Mouse (Mus musculus) cerebellum, adult 11-12 months (tissue): Measurements from ENCODE around the gene Abcf3.
A peak's percentile ranks its signal among the peaks of the same experiment; 100 is the strongest.

ENCODE experiments used
- DNase-seq: peaks from one replicate; pipeline ENCODE4 v3.0.0; 2022

Abcf3 gene

DNA sequence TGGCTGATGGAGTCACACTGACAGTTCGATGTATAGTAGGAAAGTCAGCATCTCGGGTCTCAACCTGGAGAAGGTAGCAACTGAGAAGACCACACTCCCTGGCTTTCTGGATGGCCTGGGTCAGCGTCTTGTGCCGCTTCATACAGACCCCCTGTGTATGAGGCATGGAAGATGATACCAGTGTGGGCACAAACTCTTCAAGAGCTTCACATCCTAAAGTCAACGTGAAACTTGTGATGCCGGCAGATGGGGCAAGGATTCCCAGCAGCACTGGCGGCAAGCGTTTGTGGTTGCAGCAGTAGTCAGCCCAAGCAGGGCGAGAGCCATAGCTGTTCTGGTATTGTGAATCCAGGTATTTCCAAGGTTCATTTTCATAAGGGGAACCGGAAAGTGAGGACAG is 2.7 kb upstream of the Abcf3 start:
- no peak for DNase-seq

DNA sequence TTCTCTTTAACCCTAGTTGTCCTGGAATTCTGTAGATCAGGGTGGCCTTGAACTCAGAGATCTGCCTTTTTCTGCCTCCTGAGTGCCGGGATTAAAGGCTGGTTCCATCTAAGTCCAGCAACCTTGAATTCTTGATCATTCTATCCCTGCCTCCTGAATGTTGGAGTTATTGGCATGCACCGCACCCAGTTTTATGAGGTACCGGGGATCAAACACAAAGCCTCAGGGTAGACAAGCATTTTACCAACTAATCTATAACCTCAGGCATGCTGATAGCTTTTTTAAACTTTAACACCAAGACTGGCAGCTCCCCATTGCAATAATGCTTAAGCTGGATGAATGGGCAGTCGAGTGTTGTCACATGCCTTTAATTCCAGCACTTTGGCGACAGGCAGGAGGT is 954 bp upstream of the Abcf3 start:
- no peak for DNase-seq

DNA sequence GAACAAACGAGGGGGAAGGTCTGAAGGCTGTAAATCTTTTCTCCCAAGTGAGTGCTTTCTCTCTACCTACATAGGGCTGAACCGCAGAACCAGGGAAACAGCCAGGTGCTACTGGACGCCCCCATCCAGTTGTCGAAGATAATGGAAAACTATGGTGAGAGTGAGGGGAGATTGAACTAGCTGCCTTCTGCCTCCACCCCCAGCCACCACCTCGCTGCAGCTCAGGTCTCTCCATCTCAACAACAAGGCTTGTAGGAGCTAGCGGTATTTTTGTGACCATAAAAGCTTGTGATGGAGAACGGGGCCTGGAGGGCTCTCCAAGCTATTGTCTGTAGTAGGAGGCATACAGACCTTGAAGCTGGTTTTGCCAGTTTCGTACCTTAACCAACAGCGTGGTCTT is 784 bp downstream of the Abcf3 start:
- DNase-seq: peak; percentile 23

DNA sequence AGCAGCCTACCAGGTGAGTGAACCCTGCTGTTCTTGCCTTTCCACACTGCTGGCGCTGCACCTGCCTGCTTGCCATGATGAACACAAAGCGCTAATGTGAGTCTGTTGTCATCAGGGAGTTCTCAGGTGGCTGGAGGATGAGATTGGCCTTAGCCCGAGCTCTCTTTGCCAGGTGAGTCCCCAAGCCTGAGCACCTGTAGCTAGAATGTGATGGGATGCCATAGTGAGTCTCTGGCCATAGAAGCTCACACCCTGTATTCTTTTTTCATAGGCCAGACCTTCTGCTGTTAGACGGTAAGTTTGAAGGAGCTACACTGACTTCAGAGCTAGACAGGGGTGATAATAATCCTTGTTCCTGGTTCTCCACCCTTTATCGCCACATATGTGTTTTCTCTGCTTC is 3.3 kb downstream of the Abcf3 start:
- DNase-seq: no peak

DNA sequence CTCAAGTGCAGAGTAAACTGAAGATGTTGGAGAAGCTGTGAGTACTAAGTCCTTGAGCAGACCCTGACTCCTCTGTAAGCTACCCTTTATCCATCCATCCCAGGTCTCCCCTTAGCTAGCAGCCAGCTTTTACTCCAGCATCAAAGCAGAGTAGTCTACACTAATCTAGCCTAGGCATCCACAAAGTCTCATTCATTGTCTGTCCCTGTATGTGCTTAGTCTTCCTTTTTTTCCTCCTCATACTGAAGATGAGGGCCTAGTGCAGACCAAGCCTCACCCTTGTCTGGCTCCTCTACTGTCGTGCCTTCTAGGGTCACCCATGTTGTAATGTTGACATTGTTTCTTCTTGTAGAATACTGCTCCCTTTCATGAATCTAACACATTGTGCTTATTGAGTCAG is 4.2 kb downstream of the Abcf3 start:
- no peak for DNase-seq

DNA sequence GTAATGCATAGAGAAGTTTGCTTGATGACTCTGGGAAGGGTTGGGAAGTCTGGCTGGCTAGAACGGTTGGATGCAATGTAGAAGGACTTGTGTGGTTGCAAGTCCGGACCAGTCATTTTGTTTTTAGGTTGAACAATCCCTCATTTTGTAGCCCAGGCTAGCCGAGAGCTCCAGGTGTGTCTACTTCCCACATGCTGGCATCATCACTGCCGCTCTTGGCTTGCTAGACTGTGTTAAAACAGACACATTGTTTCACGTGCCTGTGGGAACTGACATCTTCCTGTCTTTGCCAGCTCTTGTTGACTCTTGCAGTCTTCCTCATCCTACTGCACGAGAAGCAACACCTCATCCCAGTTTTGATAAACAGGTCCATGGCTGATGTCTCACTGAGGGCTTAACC is 6.6 kb downstream of the Abcf3 start:
- no peak for DNase-seq

DNA sequence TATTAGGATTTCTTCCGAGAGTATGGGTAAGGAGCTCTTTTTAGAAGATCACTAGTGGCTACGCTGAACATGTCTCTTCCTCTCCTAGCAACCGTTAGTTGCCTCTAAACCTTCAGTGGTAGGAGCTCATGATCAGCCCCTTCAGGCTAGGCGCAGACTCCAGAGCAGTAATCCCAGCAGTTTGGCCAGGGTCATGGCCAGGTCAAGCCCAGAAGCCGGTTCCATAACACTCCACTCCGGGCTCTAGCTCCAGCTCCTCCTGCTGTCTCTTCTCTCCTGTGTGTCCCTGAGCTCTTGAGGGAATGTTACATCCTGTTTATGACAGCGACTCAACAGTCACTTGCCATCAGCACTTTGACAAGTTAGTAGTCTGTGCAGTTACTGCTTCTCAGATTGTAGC is 9.0 kb downstream of the Abcf3 start:
- DNase-seq: no peak

DNA sequence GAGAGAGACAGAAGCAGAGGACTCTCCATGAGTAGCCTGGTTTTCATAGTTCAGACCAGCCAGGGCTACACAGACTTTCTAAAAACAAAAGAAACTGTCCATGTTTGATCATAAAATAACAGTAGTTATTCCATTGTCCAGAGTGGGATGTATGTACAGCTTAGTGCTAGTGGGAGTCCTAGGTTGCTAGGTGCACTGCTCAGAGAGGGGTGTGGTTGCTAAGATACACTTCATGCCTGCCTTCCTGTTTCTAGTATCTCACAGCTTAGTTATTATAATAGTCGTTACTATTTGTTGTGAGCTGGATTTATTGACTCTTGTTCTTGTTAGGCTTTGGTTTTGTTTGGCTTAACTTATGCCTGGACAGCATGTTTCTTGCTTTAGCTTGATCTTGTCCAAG is 16.7 kb downstream of the Abcf3 start:
- no peak for DNase-seq

DNA sequence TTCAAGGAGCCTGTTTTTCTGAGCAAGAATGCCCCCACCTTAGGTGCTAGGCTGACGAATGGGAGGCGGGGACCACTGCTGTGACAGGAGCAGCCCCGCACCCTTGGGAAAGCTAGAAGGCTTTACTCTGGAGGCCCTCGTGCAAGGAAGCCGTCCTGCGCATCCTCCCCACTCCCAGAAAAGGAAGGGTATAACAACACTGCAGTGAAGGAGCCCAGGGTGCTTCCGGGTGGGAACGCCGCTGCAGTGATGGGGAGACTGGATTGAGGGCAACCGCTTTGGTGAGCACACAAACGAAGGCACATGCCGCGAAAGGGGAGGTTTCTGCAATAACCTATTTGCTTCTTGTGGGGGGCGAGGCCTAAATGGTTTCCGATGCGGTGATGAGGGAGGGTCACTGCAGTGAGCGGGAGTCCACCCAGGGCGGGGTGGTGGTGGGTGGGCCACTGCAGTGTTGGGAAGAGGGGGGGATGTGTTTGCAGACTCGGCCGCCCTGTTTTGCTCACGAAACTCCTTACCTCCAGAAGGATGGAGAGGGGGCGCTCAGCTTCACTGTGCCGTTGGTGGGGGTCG is 41.1 kb downstream of the Abcf3 start, which contains the start of gene Vwa5b2:
Vwa5b2 (plus strand) TSS at position 106 of the 573 bp plus-strand sequence.
- DNase-seq: no peak

DNA sequence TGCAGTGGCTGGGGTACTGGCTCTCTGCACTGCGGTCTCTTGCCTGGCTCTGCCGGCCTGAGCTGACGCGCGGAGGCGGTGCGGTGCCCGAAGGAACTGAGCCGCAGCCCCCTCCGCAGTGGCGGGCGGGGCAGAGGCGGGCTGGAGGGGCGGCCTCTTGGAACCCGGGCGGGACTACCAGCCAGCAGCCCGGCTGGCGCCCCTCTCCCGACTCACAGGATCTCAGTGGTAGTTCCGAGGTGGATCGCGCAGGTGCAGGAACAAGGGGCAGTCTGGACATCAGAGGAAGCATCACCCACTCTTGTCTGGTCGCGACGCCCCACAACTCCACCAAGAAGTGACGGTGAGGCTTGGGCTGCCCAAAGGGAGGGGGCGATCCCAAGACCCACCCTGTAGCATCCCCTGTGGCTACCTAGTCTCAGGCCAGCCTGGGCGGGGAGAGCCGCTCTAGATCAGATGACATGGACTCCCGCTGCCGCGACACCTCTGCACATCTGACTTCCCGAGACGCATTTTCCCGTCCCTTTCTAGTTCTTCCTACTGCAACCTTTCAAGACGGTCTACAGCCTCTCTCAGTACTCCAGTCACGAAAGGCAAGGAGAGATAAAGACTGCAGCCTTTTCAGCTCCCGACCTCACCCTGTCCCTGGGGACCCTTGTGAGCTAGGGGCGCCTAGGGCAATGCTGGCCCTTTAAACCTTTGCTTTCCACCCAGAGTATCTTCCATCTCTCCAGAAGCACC is 41.7 kb downstream of the Abcf3 start:
- peak; percentile 64 for DNase-seq

DNA sequence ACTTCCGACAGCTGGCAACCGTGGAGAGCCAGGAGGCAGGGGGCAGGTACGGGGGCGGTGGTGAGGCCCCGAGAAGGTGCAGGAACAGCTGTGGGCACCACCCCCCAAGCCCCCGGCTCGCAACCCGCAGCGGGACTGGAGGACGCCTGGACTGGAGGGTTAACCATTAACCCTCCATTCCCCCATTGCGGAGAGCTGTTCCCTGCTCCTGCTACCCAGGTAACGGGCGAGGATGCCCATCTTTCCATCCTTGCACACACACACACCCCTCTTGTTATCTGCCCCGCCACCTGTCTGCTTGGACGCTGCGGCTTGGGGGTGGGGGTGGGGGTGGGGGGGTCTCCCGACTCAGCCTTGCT is 42.3 kb downstream of the Abcf3 start:
- no peak for DNase-seq

DNA sequence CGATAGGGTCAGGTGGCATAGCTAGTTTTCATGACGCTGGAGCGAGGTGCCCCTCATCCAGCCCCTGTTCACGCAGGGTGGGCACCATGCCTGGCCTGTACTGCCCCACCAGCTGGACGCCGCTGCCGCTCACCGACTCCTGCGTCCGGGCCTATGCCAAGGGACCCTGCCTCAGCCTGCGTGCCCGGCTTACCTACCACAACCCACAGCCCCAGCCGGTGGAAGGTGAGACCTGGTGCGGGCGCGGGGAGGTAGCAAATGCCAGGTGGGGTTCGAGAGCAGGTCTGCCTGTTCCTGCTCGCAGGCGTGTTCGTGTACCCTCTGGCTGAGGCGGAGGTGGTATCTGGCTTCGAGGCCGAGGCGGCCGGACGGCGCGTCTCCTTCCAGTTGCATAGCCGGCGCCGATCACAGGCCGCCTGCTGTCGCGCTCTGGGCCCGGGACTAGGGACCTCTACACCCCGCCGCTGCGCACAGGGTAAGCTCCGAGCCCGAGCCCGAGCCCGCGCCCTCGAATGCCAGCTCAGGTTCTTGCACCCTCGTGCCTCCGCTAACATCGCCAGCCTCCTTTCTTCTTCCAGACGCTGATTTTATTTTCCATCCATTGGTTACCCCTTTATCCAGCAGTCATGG is 42.8 kb downstream of the Abcf3 start:
- DNase-seq: no peak

DNA sequence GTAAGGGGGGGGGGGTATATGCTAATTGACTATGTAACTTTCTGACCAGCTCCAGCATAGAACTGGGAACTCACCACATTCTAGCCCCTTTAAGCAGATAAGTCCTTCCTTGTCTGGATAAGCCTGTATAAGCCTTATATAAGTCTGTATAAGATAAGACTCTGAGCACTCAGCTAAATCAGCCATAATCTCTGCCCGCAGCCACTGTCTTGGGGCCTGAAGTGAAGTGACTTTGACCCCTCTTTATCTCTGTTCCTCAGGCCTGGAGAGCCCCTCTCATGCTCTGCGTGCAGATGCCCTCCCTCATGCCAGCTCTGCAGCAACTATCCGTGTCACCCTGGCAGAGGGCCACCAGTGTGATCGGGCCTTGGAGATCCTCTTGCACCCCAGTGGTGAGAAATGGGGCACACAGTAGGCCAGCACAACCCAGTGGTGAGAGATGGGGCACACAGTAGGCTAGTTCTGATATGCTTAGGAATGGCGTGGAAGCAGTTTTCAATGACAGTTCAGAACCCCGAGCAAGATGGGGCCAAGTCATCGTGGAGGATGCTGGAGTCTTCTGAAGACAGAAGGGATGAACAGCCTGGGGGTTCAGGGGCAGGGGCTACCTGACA is 46.8 kb downstream of the Abcf3 start:
- no peak for DNase-seq

DNA sequence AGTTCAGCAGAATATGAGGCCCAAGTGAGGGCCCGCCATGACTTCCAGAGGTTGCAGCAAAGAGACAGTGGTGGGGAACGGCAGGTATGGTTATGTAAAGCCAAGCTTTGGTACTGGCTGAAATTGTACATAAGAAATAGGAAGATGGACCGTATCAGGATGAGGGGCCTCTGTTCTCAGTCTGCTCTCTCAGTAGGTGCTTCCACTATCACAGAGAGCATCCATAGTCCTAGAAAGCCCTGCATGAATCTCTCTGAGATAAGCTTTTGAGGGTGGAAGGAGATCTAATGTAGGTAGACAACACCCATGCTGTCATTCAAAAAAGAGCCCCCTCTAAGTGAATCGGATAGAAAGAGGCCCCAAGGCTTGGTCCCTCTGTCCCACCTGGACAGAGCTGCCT is 47.4 kb downstream of the Abcf3 start:
- DNase-seq: no peak

DNA sequence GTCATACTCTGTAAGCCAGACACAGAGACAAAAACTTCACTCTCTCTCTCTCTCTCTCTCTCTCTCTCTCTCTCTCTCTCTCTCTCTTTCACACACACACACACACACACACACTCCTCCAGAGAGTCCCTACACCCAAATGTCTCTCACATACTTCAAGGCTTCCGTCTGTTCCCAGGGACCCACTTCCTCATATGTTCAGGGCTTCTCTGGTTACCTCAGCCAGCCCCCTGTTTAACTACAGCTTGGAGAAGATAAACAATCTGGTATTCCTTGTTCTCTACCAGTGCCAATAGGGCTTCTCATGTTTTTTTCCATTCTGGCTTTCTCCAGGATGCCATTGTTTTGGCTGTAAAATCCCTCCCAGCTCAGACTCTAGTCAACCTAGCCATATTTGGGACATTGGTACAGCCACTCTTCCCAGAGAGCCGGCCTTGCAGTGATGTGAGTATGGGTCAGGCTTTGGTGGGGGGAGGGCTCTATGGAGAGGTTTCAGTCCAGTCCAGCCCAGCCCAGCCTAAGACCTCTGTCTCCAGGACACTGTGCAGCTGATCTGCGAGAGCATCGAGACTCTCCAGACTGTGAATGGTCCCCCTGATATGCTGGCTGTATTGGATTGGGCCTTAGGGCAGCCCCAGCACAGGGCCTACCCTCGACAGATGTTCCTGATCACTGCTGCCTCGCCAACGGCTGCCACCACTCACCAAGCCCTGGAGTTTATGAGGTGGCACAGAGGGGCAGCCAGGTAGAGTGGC is 48.5 kb downstream of the Abcf3 start:
- DNase-seq: no peak

DNA sequence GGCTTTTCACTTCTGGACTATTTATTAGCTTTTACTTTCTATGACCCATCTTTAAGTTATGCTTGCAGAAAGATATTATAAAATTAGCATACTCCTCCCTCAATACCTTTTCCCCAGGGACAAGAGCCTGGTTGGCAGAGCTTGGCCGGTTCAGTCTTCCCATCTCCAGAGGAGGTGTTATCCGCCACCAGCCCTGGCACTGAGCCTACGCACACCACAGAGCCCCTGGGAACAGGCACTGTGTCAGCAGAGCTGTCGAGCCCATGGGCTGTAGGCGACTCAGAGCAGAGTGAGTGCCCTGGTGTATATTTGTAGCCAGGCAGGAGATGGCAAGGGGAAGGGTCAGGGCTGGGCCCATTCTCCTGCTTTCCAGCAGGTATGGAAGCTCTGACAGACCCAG is 52.1 kb downstream of the Abcf3 start:
- no peak for DNase-seq

DNA sequence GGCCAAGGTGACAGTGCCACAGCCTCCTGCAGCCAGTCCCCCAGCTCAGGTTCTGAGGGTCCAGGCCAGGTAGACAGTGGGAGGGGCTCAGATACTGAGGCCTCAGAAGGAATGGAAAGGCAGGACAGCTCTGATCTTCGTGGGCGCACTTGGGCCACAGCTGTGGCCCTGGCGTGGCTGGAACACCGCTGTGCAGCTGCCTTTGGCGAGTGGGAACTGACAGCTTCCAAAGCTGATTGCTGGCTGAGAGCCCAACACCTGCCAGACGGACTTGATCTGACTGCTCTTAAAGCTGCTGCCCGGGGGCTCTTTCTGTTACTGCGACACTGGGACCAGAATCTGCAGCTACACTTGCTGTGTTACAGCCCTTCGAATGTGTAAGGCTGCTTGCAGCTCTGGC is 56.3 kb downstream of the Abcf3 start:
- no peak for DNase-seq

DNA sequence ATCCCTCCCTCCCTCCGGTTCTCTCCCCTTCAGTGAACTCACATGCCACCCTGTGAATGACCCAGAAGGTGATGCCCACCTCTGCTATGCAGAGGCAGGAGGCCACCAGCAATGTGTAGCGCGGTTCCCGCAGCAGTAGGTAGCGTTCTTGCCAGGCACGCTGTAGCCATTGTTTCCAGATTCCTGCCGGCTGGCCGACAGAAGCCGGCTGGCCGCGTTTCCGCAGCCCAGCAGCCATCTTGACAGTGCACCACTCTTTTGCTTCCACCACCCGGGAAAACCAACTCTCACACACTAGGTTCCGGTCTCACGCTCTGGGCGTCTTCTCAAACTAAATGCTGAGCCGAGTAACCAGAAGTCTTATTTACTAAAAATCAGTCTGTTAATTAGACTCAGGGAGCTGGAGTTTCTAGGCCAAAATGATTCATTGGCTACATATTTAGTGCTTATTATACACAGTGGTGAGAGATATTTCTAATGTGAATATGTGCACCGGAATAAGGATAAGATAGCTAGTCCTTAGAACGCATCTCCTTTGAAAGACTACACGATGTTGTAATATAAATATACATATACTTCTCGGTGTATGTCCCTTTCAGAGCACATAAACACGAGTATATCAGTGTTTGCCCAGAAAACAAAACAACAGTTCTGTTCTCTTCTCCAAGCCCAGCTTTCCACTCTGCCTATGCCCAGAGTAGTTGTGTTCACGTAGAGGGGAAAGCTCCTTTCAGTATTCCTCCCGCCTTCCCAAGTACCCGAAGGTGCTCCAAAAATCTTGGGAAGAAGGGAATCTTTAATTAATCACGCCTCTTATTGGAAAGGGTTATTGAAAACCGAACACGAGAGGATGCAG is 62.4 kb downstream of the Abcf3 start:
- peak; percentile 68 for DNase-seq
